Mouse (Mus musculus) yolk sac, embryonic 10.5 days (tissue): Measurements from ENCODE around the gene Sh3kbp1.

Experiments used
- DNase-seq: peaks from one replicate; pipeline ENCODE4 v3.0.0-alpha.2; 2017; ENCODE audit warnings: low spot score

Gene Sh3kbp1

GRCm38 (mm10) chrX:159837379-159837778 is 210.3 kb downstream of the Sh3kbp1 start:
- DNase-seq: no peak

GRCm38 (mm10) chrX:159839786-159840185 is 212.7 kb downstream of the Sh3kbp1 start:
- no peak for DNase-seq

GRCm38 (mm10) chrX:159840225-159840624 is 213.2 kb downstream of the Sh3kbp1 start:
- no peak for DNase-seq

- DNase-seq: no peak
Observed at GRCm38 (mm10) chrX:159850722-159851121, 223.7 kb downstream of the Sh3kbp1 start.

- DNase-seq: no peak
Observed at GRCm38 (mm10) chrX:159856866-159857265, 229.8 kb downstream of the Sh3kbp1 start.

- no peak for DNase-seq
Observed at GRCm38 (mm10) chrX:159858126-159858525, 231.1 kb downstream of the Sh3kbp1 start.

GRCm38 (mm10) chrX:159860841-159861530 is 233.9 kb downstream of the Sh3kbp1 start:
- DNase-seq: no peak

GRCm38 (mm10) chrX:159867660-159868059 is 240.6 kb downstream of the Sh3kbp1 start:
- DNase-seq: no peak

GRCm38 (mm10) chrX:159872521-159872920 is 245.4 kb downstream of the Sh3kbp1 start:
- DNase-seq: no peak

GRCm38 (mm10) chrX:159877770-159878169 is 250.7 kb downstream of the Sh3kbp1 start:
- DNase-seq: no peak

GRCm38 (mm10) chrX:159879455-159879854 is 252.4 kb downstream of the Sh3kbp1 start:
- DNase-seq: no peak

- DNase-seq: no peak
Observed at GRCm38 (mm10) chrX:159881576-159881975, 254.5 kb downstream of the Sh3kbp1 start.

GRCm38 (mm10) chrX:159896536-159896935 is 269.5 kb downstream of the Sh3kbp1 start:
- no peak for DNase-seq

GRCm38 (mm10) chrX:159898110-159898509 is 271.0 kb downstream of the Sh3kbp1 start:
- DNase-seq: no peak

GRCm38 (mm10) chrX:159899121-159899520 is 272.0 kb downstream of the Sh3kbp1 start:
- no peak for DNase-seq

GRCm38 (mm10) chrX:159903421-159903820 is 276.3 kb downstream of the Sh3kbp1 start:
- DNase-seq: no peak

- no peak for DNase-seq
Observed at GRCm38 (mm10) chrX:159907703-159908102, 280.6 kb downstream of the Sh3kbp1 start.

GRCm38 (mm10) chrX:159909446-159910277 is 282.6 kb downstream of the Sh3kbp1 start:
- DNase-seq: no peak

- DNase-seq: no peak
Observed at GRCm38 (mm10) chrX:159910600-159910999, 283.5 kb downstream of the Sh3kbp1 start.

GRCm38 (mm10) chrX:159911613-159912012 is 284.5 kb downstream of the Sh3kbp1 start:
- no peak for DNase-seq

GRCm38 (mm10) chrX:159912061-159912460 is 285.0 kb downstream of the Sh3kbp1 start:
- DNase-seq: no peak

GRCm38 (mm10) chrX:159913489-159913888 is 286.4 kb downstream of the Sh3kbp1 start:
- DNase-seq: no peak

GRCm38 (mm10) chrX:159915125-159915524 is 288.1 kb downstream of the Sh3kbp1 start:
- no peak for DNase-seq
